ENCODE assay signal across 8 mouse cellular contexts in the genomic region with DNA sequence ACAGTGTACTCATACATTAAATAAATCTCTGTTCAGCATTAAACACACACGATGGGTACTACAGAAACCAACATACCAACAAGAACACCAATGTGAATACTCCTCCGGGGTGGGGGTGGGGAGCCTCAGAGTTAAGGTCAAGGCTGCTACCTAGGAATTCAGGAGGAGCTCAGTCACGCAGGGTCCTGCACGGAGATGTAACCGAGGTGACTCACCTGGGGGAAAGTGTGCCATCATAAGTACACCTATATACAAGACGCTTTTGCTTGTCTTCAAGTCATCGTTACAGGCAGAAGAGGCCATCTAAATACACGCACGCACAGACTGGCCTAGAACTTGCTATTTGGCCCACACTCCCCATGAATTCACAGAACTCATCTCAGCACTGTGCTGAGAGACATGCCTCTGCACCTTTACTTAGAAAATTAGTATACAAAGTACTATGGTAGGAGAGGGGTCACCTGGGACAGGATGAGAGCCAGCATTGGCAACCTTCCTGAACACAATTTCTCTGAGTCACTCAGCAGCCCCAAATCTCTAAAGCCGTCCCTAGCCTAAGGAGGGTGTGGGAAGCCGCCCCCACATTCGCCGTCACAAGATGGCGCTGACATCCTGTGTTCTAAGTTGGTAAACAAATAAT. TPM values are rescaled to one million over a fixed set of nuclear protein-coding genes. Genes with fewer than 3 reads are reported as not detected.
DNase-seq lines count a peak whose midpoint lies in the region; ATAC-seq lines count a peak whose summit lies in the region.

No protein-coding gene starts in this region.

- 0 out of 2 replicates have a peak, but pooled peaks have one; percentile 34 for ATAC-seq in embryonic facial prominence, embryonic 11.5 days (replicated peaks; ENCODE audit: insufficient number of reproducible peaks, low FRiP score, low TSS enrichment, low read depth)
- 0 out of 2 replicates have a peak, but pooled peaks have one; percentile 23 for ATAC-seq in heart, embryonic 16.5 days (replicated peaks; ENCODE audit: extremely low read depth, insufficient read depth, low FRiP score)

- no peaks in the 10 kb centered on the region for H3K36me3 ChIP-seq in embryonic facial prominence, embryonic 11.5 days (replicated peaks; ENCODE audit: control insufficient read depth, insufficient read depth, low read depth, low read length)
- no peaks in the 10 kb centered on the region for H3K36me3 ChIP-seq in heart, embryonic 16.5 days (ENCODE audit: control insufficient read depth, insufficient read depth)

- no peaks in the 10 kb centered on the region for H3K9me3 ChIP-seq in embryonic facial prominence, embryonic 11.5 days (replicated peaks; ENCODE audit: control insufficient read depth, low read length)
- H3K9me3 ChIP-seq in heart, embryonic 16.5 days (replicated peaks; ENCODE audit: control insufficient read depth, low read length): no peaks in the 10 kb centered on the region

- 62% methylated on average over 14 of the region's 14 CpGs for WGBS in embryonic facial prominence, embryonic 11.5 days
- 64% methylated on average over 14 of the region's 14 CpGs for WGBS in heart, embryonic 16.5 days

- H3K4me3 ChIP-seq in embryonic facial prominence, embryonic 11.5 days (ENCODE audit: low read depth, low read length): no peak overlapping the region
- H3K4me3 ChIP-seq in heart, embryonic 16.5 days (ENCODE audit: low read length): peak overlapping the region; percentile 17

- H3K4me1 ChIP-seq in embryonic facial prominence, embryonic 11.5 days (ENCODE audit: control insufficient read depth, insufficient read depth, low read length): no peaks in the 10 kb centered on the region; the same call in 1 of the 2 replicates
- peaks cover 24% of the 10 kb centered on the region for H3K4me1 ChIP-seq in heart, embryonic 16.5 days (ENCODE audit: control insufficient read depth, insufficient read depth, low read length)

- no peak overlapping the region for H3K4me2 ChIP-seq in embryonic facial prominence, embryonic 11.5 days (ENCODE audit: low read depth, low read length)
- peak overlapping the region; percentile 44 for H3K4me2 ChIP-seq in heart, embryonic 16.5 days (ENCODE audit: low read depth, low read length)

- H3K27ac ChIP-seq in embryonic facial prominence, embryonic 11.5 days (replicated peaks; ENCODE audit: low read depth, low read length): no peak overlapping the region
- peak overlapping the region; percentile 74 for H3K27ac ChIP-seq in heart, embryonic 16.5 days (ENCODE audit: low read length)

- no peaks in the 10 kb centered on the region for H3K27me3 ChIP-seq in embryonic facial prominence, embryonic 11.5 days (ENCODE audit: control insufficient read depth, insufficient read depth, low read length)
- no peaks in the 10 kb centered on the region for H3K27me3 ChIP-seq in heart, embryonic 16.5 days (ENCODE audit: control insufficient read depth, insufficient read depth, low read length)

- peak; percentile 41 for DNase-seq in urinary bladder, postnatal 14 days (ENCODE audit: low spot score)
- no peak for DNase-seq in urinary bladder, postnatal 10 days (ENCODE audit: low spot score)
- DNase-seq in embryonic facial prominence, embryonic 11.5 days (ENCODE audit: low spot score): peak; percentile 20
- DNase-seq in kidney, postnatal 10 days: peak; percentile 67
- DNase-seq in lung, postnatal 36 days: peak; percentile 65
- peak; percentile 28 to 61 for DNase-seq in thymus, adult 18-20 months
- DNase-seq in urinary bladder, postnatal 25 days (ENCODE audit: low spot score): no peak

- no peak overlapping the region for H3K9ac ChIP-seq in embryonic facial prominence, embryonic 11.5 days (replicated peaks; ENCODE audit: low read length)
- no peak overlapping the region for H3K9ac ChIP-seq in heart, embryonic 16.5 days (ENCODE audit: low read length)

RNA-seq across cellular contexts. Expression of a gene that starts 23.9 kb away (rescaled TPM):
- polyA plus RNA-seq in embryonic facial prominence, embryonic 11.5 days (2014; fragmentation: Nextera tagmentation; extraction: Ambion mirVana): 15.8 and 15.9 TPM in 2 replicates
- polyA plus RNA-seq in heart, embryonic 16.5 days (2015; fragmentation: Nextera tagmentation; extraction: Ambion mirVana): 7.8 and 11.6 TPM in 2 replicates

RNA-seq across cellular contexts. Expression of a gene that starts 44.9 kb away (rescaled TPM):
- 63.6 and 68.4 TPM in 2 replicates for polyA plus RNA-seq in embryonic facial prominence, embryonic 11.5 days (2014; fragmentation: Nextera tagmentation; extraction: Ambion mirVana)
- polyA plus RNA-seq in heart, embryonic 16.5 days (2015; fragmentation: Nextera tagmentation; extraction: Ambion mirVana): 29.2 and 35.4 TPM in 2 replicates

RNA-seq across cellular contexts. Expression of a gene that starts 53.8 kb away (rescaled TPM):
- polyA plus RNA-seq in embryonic facial prominence, embryonic 11.5 days (2014; fragmentation: Nextera tagmentation; extraction: Ambion mirVana): 0.43 and 0.79 TPM in 2 replicates
- polyA plus RNA-seq in heart, embryonic 16.5 days (2015; fragmentation: Nextera tagmentation; extraction: Ambion mirVana): 2.0 and 4.3 TPM in 2 replicates

Comparison
In these comparisons a context has a peak if more than half of its experiments do, and no peak if none do; other contexts are left out.
1. DNase-seq: peak in urinary bladder, postnatal 14 days (single experiment), embryonic facial prominence, embryonic 11.5 days (single experiment), kidney, postnatal 10 days (single experiment), lung, postnatal 36 days (single experiment) and thymus, adult 18-20 months (2 of 2); none in urinary bladder, postnatal 10 days (single experiment) and urinary bladder, postnatal 25 days (single experiment).